Mouse (Mus musculus): ENCODE results near the gene Dennd1b. TPM values are rescaled to one million over a fixed set of nuclear protein-coding genes. Genes with fewer than 3 reads are reported as not detected.

The Dennd1b gene
- polyA plus RNA-seq, 1 experiment from 2014 or later: 14.3 TPM

GRCm38 (mm10) chr1:139145516-139145915, 182.3 kb downstream of the Dennd1b start:
- no peak for ATAC-seq (replicated peaks; ENCODE audit: insufficient number of reproducible peaks, low FRiP score, low TSS enrichment)
- Histone ChIP-seq H3K27me3 (ENCODE audit: control insufficient read depth, insufficient read depth, low read length) (no peaks in the 10 kb centered on the region), H3K9ac (ENCODE audit: low read depth, low read length) (no peak overlapping the region), H3K4me1 (ENCODE audit: control insufficient read depth, insufficient read depth, low read length) (no peaks in the 10 kb centered on the region), H3K36me3 (ENCODE audit: control insufficient read depth, insufficient read depth, low read length) (peaks cover 5% of the 10 kb centered on the region), H3K27ac (ENCODE audit: low read depth, low read length) (no peak overlapping the region), H3K4me3 (ENCODE audit: low read depth, low read length) (no peak overlapping the region), H3K4me2 (no peak overlapping the region), H3K9me3 (replicated peaks; ENCODE audit: control insufficient read depth, low read length) (no peaks in the 10 kb centered on the region)
- WGBS (ENCODE audit: insufficient replicate concordance): 87% methylated on average over 1 of the region's 2 CpGs

- H3K36me3 ChIP-seq (ENCODE audit: control insufficient read depth, insufficient read depth, low read length): peaks cover 5% of the 10 kb centered on the region
- no peak overlapping the region for H3K9ac ChIP-seq (ENCODE audit: low read depth, low read length)
- ATAC-seq (replicated peaks; ENCODE audit: insufficient number of reproducible peaks, low FRiP score, low TSS enrichment): no peak
- no peak overlapping the region for H3K4me2 ChIP-seq
- no peaks in the 10 kb centered on the region for H3K27me3 ChIP-seq (ENCODE audit: control insufficient read depth, insufficient read depth, low read length)
- H3K4me3 ChIP-seq (ENCODE audit: low read depth, low read length): no peak overlapping the region
- no peaks in the 10 kb centered on the region for H3K9me3 ChIP-seq (replicated peaks; ENCODE audit: control insufficient read depth, low read length)
- no peak overlapping the region for H3K27ac ChIP-seq (ENCODE audit: low read depth, low read length)
- no peaks in the 10 kb centered on the region for H3K4me1 ChIP-seq (ENCODE audit: control insufficient read depth, insufficient read depth, low read length)
- 74% methylated on average over 3 of the region's 3 CpGs for WGBS (ENCODE audit: insufficient replicate concordance)
Observed at GRCm38 (mm10) chr1:139146306-139146705, 183.1 kb downstream of the Dennd1b start.

- H3K9ac ChIP-seq (ENCODE audit: low read depth, low read length): no peak overlapping the region
- no peak overlapping the region for H3K4me2 ChIP-seq
- H3K9me3 ChIP-seq (replicated peaks; ENCODE audit: control insufficient read depth, low read length): no peaks in the 10 kb centered on the region
- WGBS (ENCODE audit: insufficient replicate concordance): 84% methylated on average over 2 of the region's 2 CpGs
- H3K4me1 ChIP-seq (ENCODE audit: control insufficient read depth, insufficient read depth, low read length): no peaks in the 10 kb centered on the region
- no peak overlapping the region for H3K27ac ChIP-seq (ENCODE audit: low read depth, low read length)
- H3K27me3 ChIP-seq (ENCODE audit: control insufficient read depth, insufficient read depth, low read length): no peaks in the 10 kb centered on the region
- ATAC-seq (replicated peaks; ENCODE audit: insufficient number of reproducible peaks, low FRiP score, low TSS enrichment): no peak
- H3K4me3 ChIP-seq (ENCODE audit: low read depth, low read length): no peak overlapping the region
- no peaks in the 10 kb centered on the region for H3K36me3 ChIP-seq (ENCODE audit: control insufficient read depth, insufficient read depth, low read length)
Observed at GRCm38 (mm10) chr1:139153006-139153405, 189.8 kb downstream of the Dennd1b start.

GRCm38 (mm10) chr1:139153493-139153892, 190.3 kb downstream of the Dennd1b start:
- WGBS (ENCODE audit: insufficient replicate concordance): 55% methylated on average over 6 of the region's 6 CpGs

GRCm38 (mm10) chr1:139156397-139156796, 193.2 kb downstream of the Dennd1b start:
- WGBS (ENCODE audit: insufficient replicate concordance): 27% methylated on average over 3 of the region's 3 CpGs
- ATAC-seq (replicated peaks; ENCODE audit: insufficient number of reproducible peaks, low FRiP score, low TSS enrichment): no peak
- no peak overlapping the region for H3K4me3 ChIP-seq (ENCODE audit: low read depth, low read length)

More at GRCm38 (mm10) chr1:139153493-139153892, 190.3 kb downstream of the Dennd1b start:
- no peak overlapping the region for H3K4me2 ChIP-seq
- no peaks in the 10 kb centered on the region for H3K9me3 ChIP-seq (replicated peaks; ENCODE audit: control insufficient read depth, low read length)
- H3K4me3 ChIP-seq (ENCODE audit: low read depth, low read length): no peak overlapping the region
- no peaks in the 10 kb centered on the region for H3K27me3 ChIP-seq (ENCODE audit: control insufficient read depth, insufficient read depth, low read length)
- no peak for ATAC-seq (replicated peaks; ENCODE audit: insufficient number of reproducible peaks, low FRiP score, low TSS enrichment)
- no peak overlapping the region for H3K27ac ChIP-seq (ENCODE audit: low read depth, low read length)
- no peaks in the 10 kb centered on the region for H3K4me1 ChIP-seq (ENCODE audit: control insufficient read depth, insufficient read depth, low read length)
- H3K36me3 ChIP-seq (ENCODE audit: control insufficient read depth, insufficient read depth, low read length): no peaks in the 10 kb centered on the region
- no peak overlapping the region for H3K9ac ChIP-seq (ENCODE audit: low read depth, low read length)

GRCm38 (mm10) chr1:139161619-139162018, 198.4 kb downstream of the Dennd1b start:
- no peak overlapping the region for H3K4me2 ChIP-seq
- no peaks in the 10 kb centered on the region for H3K36me3 ChIP-seq (ENCODE audit: control insufficient read depth, insufficient read depth, low read length)
- no peaks in the 10 kb centered on the region for H3K4me1 ChIP-seq (ENCODE audit: control insufficient read depth, insufficient read depth, low read length)
- no peaks in the 10 kb centered on the region for H3K27me3 ChIP-seq (ENCODE audit: control insufficient read depth, insufficient read depth, low read length)
- no peak; the same call in 1 of the 2 replicates for ATAC-seq (replicated peaks; ENCODE audit: insufficient number of reproducible peaks, low FRiP score, low TSS enrichment)
- no peaks in the 10 kb centered on the region for H3K9me3 ChIP-seq (replicated peaks; ENCODE audit: control insufficient read depth, low read length)
- no peak overlapping the region for H3K9ac ChIP-seq (ENCODE audit: low read depth, low read length)
- H3K4me3 ChIP-seq (ENCODE audit: low read depth, low read length): no peak overlapping the region
- H3K27ac ChIP-seq (ENCODE audit: low read depth, low read length): no peak overlapping the region
- WGBS (ENCODE audit: insufficient replicate concordance): 49% methylated on average over 3 of the region's 3 CpGs

More at GRCm38 (mm10) chr1:139156397-139156796, 193.2 kb downstream of the Dennd1b start:
- Histone ChIP-seq H3K9me3 (replicated peaks; ENCODE audit: control insufficient read depth, low read length) (no peaks in the 10 kb centered on the region), H3K9ac (ENCODE audit: low read depth, low read length) (no peak overlapping the region), H3K27ac (ENCODE audit: low read depth, low read length) (no peak overlapping the region), H3K36me3 (ENCODE audit: control insufficient read depth, insufficient read depth, low read length) (no peaks in the 10 kb centered on the region), H3K4me1 (ENCODE audit: control insufficient read depth, insufficient read depth, low read length) (no peaks in the 10 kb centered on the region), H3K4me2 (no peak overlapping the region), H3K27me3 (ENCODE audit: control insufficient read depth, insufficient read depth, low read length) (no peaks in the 10 kb centered on the region)

- H3K27me3 ChIP-seq (ENCODE audit: control insufficient read depth, insufficient read depth, low read length): no peaks in the 10 kb centered on the region
- H3K9ac ChIP-seq (ENCODE audit: low read depth, low read length): no peak overlapping the region
- no peaks in the 10 kb centered on the region for H3K36me3 ChIP-seq (ENCODE audit: control insufficient read depth, insufficient read depth, low read length)
- ATAC-seq (replicated peaks; ENCODE audit: insufficient number of reproducible peaks, low FRiP score, low TSS enrichment): no peak
- 22% methylated on average over 5 of the region's 5 CpGs for WGBS (ENCODE audit: insufficient replicate concordance)
- H3K4me1 ChIP-seq (ENCODE audit: control insufficient read depth, insufficient read depth, low read length): no peaks in the 10 kb centered on the region
- no peak overlapping the region for H3K27ac ChIP-seq (ENCODE audit: low read depth, low read length)
- no peak overlapping the region for H3K4me3 ChIP-seq (ENCODE audit: low read depth, low read length)
- no peak overlapping the region for H3K4me2 ChIP-seq
- H3K9me3 ChIP-seq (replicated peaks; ENCODE audit: control insufficient read depth, low read length): no peaks in the 10 kb centered on the region
Observed at GRCm38 (mm10) chr1:139162814-139163213, 199.6 kb downstream of the Dennd1b start.

GRCm38 (mm10) chr1:139174058-139174832, 211.0 kb downstream of the Dennd1b start:
- Histone ChIP-seq H3K27ac (ENCODE audit: low read depth, low read length) (no peak overlapping the region), H3K9me3 (replicated peaks; ENCODE audit: control insufficient read depth, low read length) (no peaks in the 10 kb centered on the region), H3K9ac (ENCODE audit: low read depth, low read length) (no peak overlapping the region), H3K27me3 (ENCODE audit: control insufficient read depth, insufficient read depth, low read length) (no peaks in the 10 kb centered on the region), H3K4me3 (ENCODE audit: low read depth, low read length) (no peak overlapping the region), H3K4me2 (no peak overlapping the region), H3K4me1 (ENCODE audit: control insufficient read depth, insufficient read depth, low read length) (no peaks in the 10 kb centered on the region), H3K36me3 (ENCODE audit: control insufficient read depth, insufficient read depth, low read length) (no peaks in the 10 kb centered on the region)
- ATAC-seq (replicated peaks; ENCODE audit: insufficient number of reproducible peaks, low FRiP score, low TSS enrichment): no peak
- 74% methylated on average over 3 of the region's 3 CpGs for WGBS (ENCODE audit: insufficient replicate concordance)

- Histone ChIP-seq H3K4me3 (ENCODE audit: low read depth, low read length) (no peak overlapping the region), H3K4me1 (ENCODE audit: control insufficient read depth, insufficient read depth, low read length) (peaks cover 4% of the 10 kb centered on the region; the same call in 1 of the 2 replicates), H3K27me3 (ENCODE audit: control insufficient read depth, insufficient read depth, low read length) (no peaks in the 10 kb centered on the region), H3K9me3 (replicated peaks; ENCODE audit: control insufficient read depth, low read length) (no peaks in the 10 kb centered on the region), H3K4me2 (no peak overlapping the region), H3K9ac (ENCODE audit: low read depth, low read length) (no peak overlapping the region), H3K36me3 (ENCODE audit: control insufficient read depth, insufficient read depth, low read length) (no peaks in the 10 kb centered on the region), H3K27ac (ENCODE audit: low read depth, low read length) (no peak overlapping the region)
- 85% methylated on average over 1 of the region's 1 CpGs for WGBS (ENCODE audit: insufficient replicate concordance)
- no peak for ATAC-seq (replicated peaks; ENCODE audit: insufficient number of reproducible peaks, low FRiP score, low TSS enrichment)
Observed at GRCm38 (mm10) chr1:139179707-139180106, 216.5 kb downstream of the Dennd1b start.
